Mouse (Mus musculus): ENCODE measurements around the gene Vcp. TPM values are rescaled to one million over a fixed set of nuclear protein-coding genes. Genes with fewer than 3 reads are reported as not detected.

Gene Vcp
- polyA plus RNA-seq, 1 experiment from 2014 or later = 560 TPM

GRCm38 (mm10) chr4:42932229-42932969, 67.9 kb downstream of the Vcp start:
- WGBS = 68% methylated on average over 8 of the region's 8 CpGs
- H3K9ac ChIP-seq (replicated peaks) = no peak overlapping the region
- peaks cover 9% of the 10 kb centered on the region for H3K4me1 ChIP-seq (replicated peaks)
- peaks cover 20% of the 10 kb centered on the region for H3K27me3 ChIP-seq
- H3K9me3 ChIP-seq = no peaks in the 10 kb centered on the region
- H3K4me3 ChIP-seq (replicated peaks) = no peak overlapping the region
- H3K36me3 ChIP-seq = 0 out of 2 replicates have a peak, but pooled peaks cover 4% of the 10 kb centered on the region
- ATAC-seq = no peak
- no peak overlapping the region for H3K27ac ChIP-seq
- H3K4me2 ChIP-seq (replicated peaks) = no peak overlapping the region

Other genes starting within 250 kb of the Vcp start
- 0.45 TPM in 1 of 2 replicates, not detected in the other for gene Ccl19, start 243.9 kb downstream of the Vcp start, polyA plus RNA-seq (2015; fragmentation: Nextera tagmentation; extraction: Ambion mirVana)
- gene Ccl21a, start 226.5 kb downstream of the Vcp start, polyA plus RNA-seq (2015; fragmentation: Nextera tagmentation; extraction: Ambion mirVana) = 0.63 TPM in 1 of 2 replicates, not detected in the other
- gene Fam205a1, start 146.6 kb downstream of the Vcp start, polyA plus RNA-seq (2015; fragmentation: Nextera tagmentation; extraction: Ambion mirVana) = 0.08 TPM in 1 of 2 replicates, not detected in the other
- 0.35 and 0.43 TPM in 2 replicates for gene Gm12394, start 143.7 kb downstream of the Vcp start, polyA plus RNA-seq (2015; fragmentation: Nextera tagmentation; extraction: Ambion mirVana)
- 1.2 and 1.7 TPM in 2 replicates for gene Fam205c, start 126.3 kb downstream of the Vcp start, polyA plus RNA-seq (2015; fragmentation: Nextera tagmentation; extraction: Ambion mirVana)
- 14.8 and 15.2 TPM in 2 replicates for gene Phf24, start 83.8 kb downstream of the Vcp start, polyA plus RNA-seq (2015; fragmentation: Nextera tagmentation; extraction: Ambion mirVana)
- gene Dnajb5, start 50.7 kb downstream of the Vcp start, polyA plus RNA-seq (2015; fragmentation: Nextera tagmentation; extraction: Ambion mirVana) = 45.9 and 58.2 TPM in 2 replicates
- 0.49 and 0.50 TPM in 2 replicates for gene 1700022I11Rik, start 30.9 kb downstream of the Vcp start, polyA plus RNA-seq (2015; fragmentation: Nextera tagmentation; extraction: Ambion mirVana)
- 17.0 and 18.7 TPM in 2 replicates for gene Fancg, start 10.0 kb upstream of the Vcp start, polyA plus RNA-seq (2015; fragmentation: Nextera tagmentation; extraction: Ambion mirVana)
- 25.3 and 29.9 TPM in 2 replicates for gene Pigo, start 25.3 kb upstream of the Vcp start, polyA plus RNA-seq (2015; fragmentation: Nextera tagmentation; extraction: Ambion mirVana)
- gene Stoml2, start 31.2 kb upstream of the Vcp start, polyA plus RNA-seq (2015; fragmentation: Nextera tagmentation; extraction: Ambion mirVana) = 245 and 253 TPM in 2 replicates
- 45.4 and 55.2 TPM in 2 replicates for gene Fam214b, start 45.7 kb upstream of the Vcp start, polyA plus RNA-seq (2015; fragmentation: Nextera tagmentation; extraction: Ambion mirVana)
- gene Unc13b, start 58.4 kb upstream of the Vcp start, polyA plus RNA-seq (2015; fragmentation: Nextera tagmentation; extraction: Ambion mirVana) = 20.0 and 20.2 TPM in 2 replicates